Mouse (Mus musculus): ENCODE measurements around the gene Mark3. TPM values are rescaled to one million over a fixed set of nuclear protein-coding genes. Genes with fewer than 3 reads are reported as not detected.
"Not testable (repeated sequence)": the region's sequence is repeated elsewhere in the genome, so short reads cannot be mapped to it uniquely, and the experiment has no call there.

The Mark3 gene
- polyA plus RNA-seq, 1 experiment from 2014 or later = 85.4 TPM

GRCm38 (mm10) chr12:111652953-111653352, 78.6 kb downstream of the Mark3 start:
- no peaks in the 10 kb centered on the region for H3K27me3 ChIP-seq
- ChIA-PET CTCF (interaction anchor here (1.2 to 2.6 kb wide), 2 partner anchors 43 to 102 kb away, joined by 3 to 17 read pairs; no protein-coding TSS in a partner anchor), POLR2A (no interaction called here)
- DNase-seq (ENCODE audit: low read depth, low spot score) (no peak), ATAC-seq (no peak)
- TF ChIP-seq CTCF (IDR thresholded peaks at IDR 0.05) = no peak
- in situ Hi-C loops (cut with MboI; ENCODE audit: low pct_unique_long_range_greater_than_20kb) = loop anchor here (5.0 kb wide), 1 partner anchor 44 kb away; no protein-coding TSS in a partner anchor

GRCm38 (mm10) chr12:111653434-111653833, 79.1 kb downstream of the Mark3 start:
- peak; percentile 92 for TF ChIP-seq CTCF (IDR thresholded peaks at IDR 0.05)
- ATAC-seq = peak; percentile 45

GRCm38 (mm10) chr12:111655695-111656094, 81.4 kb downstream of the Mark3 start:
- ChIA-PET CTCF (interaction anchor here (1.6 to 3.1 kb wide), 2 partner anchors 13 to 40 kb away, joined by 6 to 11 read pairs; no protein-coding TSS in a partner anchor), POLR2A (no interaction called here)
- no peak for TF ChIP-seq CTCF (IDR thresholded peaks at IDR 0.05)
- peak; percentile 49 for DNase-seq (ENCODE audit: low read depth, low spot score)
- no peaks in the 10 kb centered on the region for H3K27me3 ChIP-seq
- ATAC-seq = peak; percentile 34
- in situ Hi-C loops (cut with MboI; ENCODE audit: low pct_unique_long_range_greater_than_20kb) = loop anchor here (5.0 kb wide), 1 partner anchor 72 kb away; no protein-coding TSS in a partner anchor

More at GRCm38 (mm10) chr12:111653434-111653833, 79.1 kb downstream of the Mark3 start:
- POLR2A ChIA-PET = interaction anchor here (0.6 kb wide), 1 partner anchor 8 kb away, joined by 6 read pairs; no protein-coding TSS in a partner anchor
- CTCF ChIA-PET = interaction anchor here (1.0 to 3.1 kb wide), 6 partner anchors 10 to 102 kb away, joined by 3 to 17 read pairs (median 4); no protein-coding TSS in a partner anchor
- no peak for DNase-seq (ENCODE audit: low read depth, low spot score)
- H3K27me3 ChIP-seq = no peaks in the 10 kb centered on the region
- in situ Hi-C loops (cut with MboI; ENCODE audit: low pct_unique_long_range_greater_than_20kb) = loop anchor here (5.0 kb wide), 1 partner anchor 44 kb away; no protein-coding TSS in a partner anchor

GRCm38 (mm10) chr12:111659331-111659730, 85.0 kb downstream of the Mark3 start:
- H3K27me3 ChIP-seq = no peaks in the 10 kb centered on the region
- POLR2A ChIA-PET = no interaction called here
- ATAC-seq (no peak), DNase-seq (ENCODE audit: low read depth, low spot score) (no peak)
- in situ Hi-C loops (cut with MboI; ENCODE audit: low pct_unique_long_range_greater_than_20kb) = loop anchor here (5.0 kb wide), 1 partner anchor 68 kb away; no protein-coding TSS in a partner anchor
- TF ChIP-seq CTCF (IDR thresholded peaks at IDR 0.05) = no peak
- CTCF ChIA-PET = no interaction called here

GRCm38 (mm10) chr12:111660628-111661027, 86.3 kb downstream of the Mark3 start:
- in situ Hi-C loops (cut with MboI; ENCODE audit: low pct_unique_long_range_greater_than_20kb) = no loop called here
- no peak for TF ChIP-seq CTCF (IDR thresholded peaks at IDR 0.05)
- ChIA-PET POLR2A (no interaction called here), CTCF (no interaction called here)
- no peaks in the 10 kb centered on the region for H3K27me3 ChIP-seq
- ATAC-seq (no peak), DNase-seq (ENCODE audit: low read depth, low spot score) (no peak)

GRCm38 (mm10) chr12:111661554-111661953, 87.2 kb downstream of the Mark3 start:
- CTCF ChIA-PET; in situ Hi-C loops (cut with MboI; ENCODE audit: low pct_unique_long_range_greater_than_20kb); ATAC-seq; H3K27me3 ChIP-seq; POLR2A ChIA-PET; DNase-seq (ENCODE audit: low read depth, low spot score): not testable (repeated sequence)

GRCm38 (mm10) chr12:111663228-111664143, 89.2 kb downstream of the Mark3 start:
- CTCF ChIA-PET = interaction anchor here (0.5 to 1.9 kb wide), 4 partner anchors 8 to 46 kb away, joined by 3 to 4 read pairs (median 3); no protein-coding TSS in a partner anchor
- DNase-seq (ENCODE audit: low read depth, low spot score) = no peak
- POLR2A ChIA-PET = no interaction called here
- TF ChIP-seq CTCF (IDR thresholded peaks at IDR 0.05) = no peak
- no peak for ATAC-seq
- in situ Hi-C loops (cut with MboI; ENCODE audit: low pct_unique_long_range_greater_than_20kb) = no loop called here
- no peaks in the 10 kb centered on the region for H3K27me3 ChIP-seq

- no peak for TF ChIP-seq CTCF (IDR thresholded peaks at IDR 0.05)
- DNase-seq (ENCODE audit: low read depth, low spot score) (no peak), ATAC-seq (no peak)
- ChIA-PET POLR2A (no interaction called here), CTCF (interaction anchor here (1.2 to 1.9 kb wide), 3 partner anchors 9 to 32 kb away, joined by 3 to 4 read pairs (median 3); no protein-coding TSS in a partner anchor)
- H3K27me3 ChIP-seq = no peaks in the 10 kb centered on the region
- in situ Hi-C loops (cut with MboI; ENCODE audit: low pct_unique_long_range_greater_than_20kb) = no loop called here
Observed at GRCm38 (mm10) chr12:111664144-111664634, 89.9 kb downstream of the Mark3 start.

- ATAC-seq (peak; percentile 73), DNase-seq (ENCODE audit: low read depth, low spot score) (peak; percentile 73)
- CTCF ChIA-PET = interaction anchor here (0.9 to 5.6 kb wide), 3 partner anchors 11 to 32 kb away, joined by 3 to 49 read pairs (median 4); partner anchors contain the start of gene Trmt61a
Observed at GRCm38 (mm10) chr12:111665041-111665880, 90.9 kb downstream of the Mark3 start.

More at GRCm38 (mm10) chr12:111665041-111665880, 90.9 kb downstream of the Mark3 start:
- TF ChIP-seq CTCF (IDR thresholded peaks at IDR 0.05) = no peak
- POLR2A ChIA-PET = interaction anchor here (0.6 to 1.4 kb wide), 3 partner anchors 28 to 175 kb away, joined by 3 to 4 read pairs (median 4); no protein-coding TSS in a partner anchor
- in situ Hi-C loops (cut with MboI; ENCODE audit: low pct_unique_long_range_greater_than_20kb) = no loop called here
- no peaks in the 10 kb centered on the region for H3K27me3 ChIP-seq
